Mouse (Mus musculus) stomach, embryonic 16.5 days (tissue): ENCODE measurements at regions not wholly inside any gene's neighbourhood (a gene's known extent, or its start where the extent isn't known, plus 50 kb on each side); places are given as distances from the start of the nearest gene placed in this dataset.

ENCODE experiments used
- ATAC-seq: fragments of 200-750 bp; cut with Nextera tagmentation; 2 replicates; pipeline ENCODE4 v1.8.0; 2017; ENCODE audit warnings: moderate number of reproducible peaks, moderate TSS enrichment; ENCODE audit not compliant: insufficient read depth, low FRiP score
- H3K27ac ChIP-seq: fragments of 300-500 bp; sonication (generic); 2 replicates; pipeline ENCODE4 v1.5.1; 2014; ENCODE audit warnings: low read length
- H3K27me3 ChIP-seq: fragments of 300-500 bp; sonication (generic); 2 replicates; pipeline ENCODE4 v1.6.1; 2014; ENCODE audit warnings: low read length, control low read depth, mixed read lengths; ENCODE audit not compliant: control insufficient read depth, insufficient read depth
- H3K36me3 ChIP-seq: fragments of 300-500 bp; sonication (generic); 2 replicates; pipeline ENCODE4 v1.6.1; 2014; ENCODE audit warnings: low read length; ENCODE audit not compliant: control insufficient read depth, insufficient read depth
- H3K4me1 ChIP-seq: fragments of 300-500 bp; sonication (generic); 2 replicates; pipeline ENCODE4 v1.6.1; 2014; ENCODE audit warnings: low read length, control low read depth, mixed read lengths; ENCODE audit not compliant: control insufficient read depth, insufficient read depth
- H3K4me2 ChIP-seq: fragments of 300-500 bp; sonication (generic); 2 replicates; pipeline ENCODE4 v1.6.1; 2014; ENCODE audit warnings: low read depth, low read length, mixed read lengths
- H3K4me3 ChIP-seq: fragments of 300-500 bp; sonication (generic); replicated peaks from 2 replicates; pipeline ENCODE4 v1.5.1; 2014; ENCODE audit warnings: mild to moderate bottlenecking, low read length
- H3K9ac ChIP-seq: fragments of 300-500 bp; sonication (generic); 2 replicates; pipeline ENCODE4 v1.6.1; 2014; ENCODE audit warnings: low read length
- H3K9me3 ChIP-seq: fragments of 300-500 bp; sonication (generic); replicated peaks from 2 replicates; pipeline ENCODE4 v1.6.1; 2016; ENCODE audit warnings: low read length, control low read depth; ENCODE audit not compliant: control insufficient read depth
- WGBS: fragments of 180-500 bp; shearing (Covaris S2); extraction: QIAGEN DNeasy Blood & Tissue Kit; methylation state at CpG from one replicate; pipeline ENCODE4 v1.1.7; 2014; 5-methylcytosine and 5-hydroxymethylcytosine counted together

- 43% methylated on average over 3 of the region's 3 CpGs for WGBS
- ATAC-seq: no peak
- H3K4me2 ChIP-seq: no peak overlapping the region
- H3K36me3 ChIP-seq: no peaks in the 10 kb centered on the region
- no peaks in the 10 kb centered on the region for H3K27me3 ChIP-seq
- no peak overlapping the region for H3K4me3 ChIP-seq
- no peaks in the 10 kb centered on the region for H3K9me3 ChIP-seq
- no peak overlapping the region for H3K9ac ChIP-seq
- H3K4me1 ChIP-seq: no peaks in the 10 kb centered on the region
- no peak overlapping the region for H3K27ac ChIP-seq
Observed at GRCm38 (mm10) chr16:97234321-97234720, 63.8 kb upstream of the Dscam start.

GRCm38 (mm10) chr16:97239626-97240025 is 69.1 kb upstream of the Dscam start:
- Histone ChIP-seq H3K36me3 (no peaks in the 10 kb centered on the region), H3K27me3 (no peaks in the 10 kb centered on the region), H3K4me3 (no peak overlapping the region), H3K27ac (no peak overlapping the region), H3K9ac (no peak overlapping the region), H3K9me3 (no peaks in the 10 kb centered on the region), H3K4me2 (no peak overlapping the region), H3K4me1 (no peaks in the 10 kb centered on the region)
- no peak for ATAC-seq
- WGBS: 70% methylated on average over 5 of the region's 5 CpGs

DNA sequence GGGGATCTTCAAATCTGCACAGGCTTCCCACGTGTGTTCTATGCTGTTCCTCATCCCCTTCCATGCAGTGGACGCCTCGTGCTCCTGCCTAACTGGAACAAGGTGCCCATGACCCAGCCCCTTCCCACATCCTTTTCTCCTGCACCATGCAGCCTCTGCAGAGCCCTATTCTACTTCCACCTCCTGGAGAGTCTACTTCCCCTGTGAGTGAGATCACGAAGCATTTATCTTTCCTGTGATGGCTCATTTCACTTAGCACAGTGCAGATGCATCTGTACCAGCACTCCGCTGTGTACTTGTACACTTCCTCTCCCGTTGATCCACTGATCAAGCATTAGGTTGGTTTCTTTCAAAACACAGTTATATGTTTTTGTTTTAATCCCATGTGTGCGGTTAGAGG is 69.5 kb upstream of the Dscam start:
- 70% methylated on average over 7 of the region's 7 CpGs for WGBS
- no peaks in the 10 kb centered on the region for H3K27me3 ChIP-seq
- no peaks in the 10 kb centered on the region for H3K36me3 ChIP-seq
- H3K4me2 ChIP-seq: no peak overlapping the region
- no peaks in the 10 kb centered on the region for H3K9me3 ChIP-seq
- H3K4me1 ChIP-seq: no peaks in the 10 kb centered on the region
- H3K27ac ChIP-seq: no peak overlapping the region
- H3K4me3 ChIP-seq: no peak overlapping the region
- no peak for ATAC-seq
- H3K9ac ChIP-seq: no peak overlapping the region

GRCm38 (mm10) chr16:97240859-97241360 is 70.4 kb upstream of the Dscam start:
- Histone ChIP-seq H3K4me1 (no peaks in the 10 kb centered on the region), H3K4me2 (no peak overlapping the region), H3K9me3 (no peaks in the 10 kb centered on the region), H3K27ac (no peak overlapping the region), H3K9ac (no peak overlapping the region), H3K36me3 (no peaks in the 10 kb centered on the region), H3K4me3 (no peak overlapping the region), H3K27me3 (no peaks in the 10 kb centered on the region)
- WGBS: 35% methylated on average over 8 of the region's 8 CpGs
- ATAC-seq: no peak

GRCm38 (mm10) chr16:97241639-97242038 is 71.1 kb upstream of the Dscam start:
- H3K4me3 ChIP-seq: no peak overlapping the region
- H3K27me3 ChIP-seq: no peaks in the 10 kb centered on the region
- ATAC-seq: no peak
- no peak overlapping the region for H3K9ac ChIP-seq
- no peaks in the 10 kb centered on the region for H3K9me3 ChIP-seq
- no peaks in the 10 kb centered on the region for H3K36me3 ChIP-seq
- H3K4me1 ChIP-seq: no peaks in the 10 kb centered on the region
- no peak overlapping the region for H3K27ac ChIP-seq
- no peak overlapping the region for H3K4me2 ChIP-seq

DNA sequence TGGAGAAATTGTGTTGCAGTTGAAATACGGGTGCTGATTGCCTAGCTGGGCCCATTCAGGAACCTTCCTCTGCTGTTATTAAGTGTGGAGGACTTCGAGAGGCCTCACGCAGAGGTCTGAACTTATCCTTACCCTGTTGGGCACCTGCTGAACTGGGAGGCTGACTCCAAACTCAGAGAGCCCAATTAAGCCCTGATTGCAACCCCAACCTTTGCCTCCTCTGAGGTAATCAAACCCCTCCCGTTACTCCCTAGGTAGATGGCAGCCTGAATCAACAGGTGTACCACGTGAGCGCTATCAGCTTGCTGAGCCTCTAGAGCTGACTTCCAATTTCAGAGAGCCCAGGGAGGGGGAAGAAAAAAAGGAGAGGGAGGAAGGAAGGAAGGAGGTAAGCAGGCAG is 79.9 kb upstream of the Dscam start:
- no peak overlapping the region for H3K27ac ChIP-seq
- H3K36me3 ChIP-seq: no peaks in the 10 kb centered on the region
- H3K9ac ChIP-seq: no peak overlapping the region
- no peak for ATAC-seq
- H3K4me3 ChIP-seq: no peak overlapping the region
- WGBS: 65% methylated on average over 6 of the region's 6 CpGs
- H3K9me3 ChIP-seq: no peaks in the 10 kb centered on the region
- H3K27me3 ChIP-seq: no peaks in the 10 kb centered on the region
- no peaks in the 10 kb centered on the region for H3K4me1 ChIP-seq
- H3K4me2 ChIP-seq: no peak overlapping the region

DNA sequence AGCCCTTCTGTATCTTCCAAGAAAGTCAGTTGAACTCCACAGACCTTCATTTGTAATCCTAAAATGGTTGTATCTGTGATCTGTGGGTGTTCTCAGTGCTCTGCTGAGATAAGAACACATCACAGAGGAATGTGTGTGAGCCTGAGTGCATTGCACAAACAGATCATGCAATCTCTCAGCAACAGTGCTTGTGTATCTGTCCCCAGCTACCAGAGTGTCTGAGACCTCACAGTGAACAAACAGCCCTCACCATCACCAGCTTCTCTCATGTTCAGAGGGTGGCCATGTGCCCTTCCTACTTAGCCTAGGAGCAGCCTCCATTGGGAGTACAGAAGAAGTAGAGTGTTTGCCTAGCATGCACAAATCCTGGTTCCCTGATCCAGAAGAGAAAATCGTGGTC is 82.0 kb upstream of the Dscam start:
- Histone ChIP-seq H3K4me2 (no peak overlapping the region), H3K9me3 (no peaks in the 10 kb centered on the region), H3K4me1 (no peaks in the 10 kb centered on the region), H3K9ac (no peak overlapping the region), H3K4me3 (no peak overlapping the region), H3K36me3 (no peaks in the 10 kb centered on the region), H3K27me3 (no peaks in the 10 kb centered on the region), H3K27ac (no peak overlapping the region)
- WGBS: 67% methylated on average over 1 of the region's 1 CpGs
- no peak for ATAC-seq

- no peak for ATAC-seq
Observed at GRCm38 (mm10) chr16:97252997-97253635, 82.6 kb upstream of the Dscam start.

DNA sequence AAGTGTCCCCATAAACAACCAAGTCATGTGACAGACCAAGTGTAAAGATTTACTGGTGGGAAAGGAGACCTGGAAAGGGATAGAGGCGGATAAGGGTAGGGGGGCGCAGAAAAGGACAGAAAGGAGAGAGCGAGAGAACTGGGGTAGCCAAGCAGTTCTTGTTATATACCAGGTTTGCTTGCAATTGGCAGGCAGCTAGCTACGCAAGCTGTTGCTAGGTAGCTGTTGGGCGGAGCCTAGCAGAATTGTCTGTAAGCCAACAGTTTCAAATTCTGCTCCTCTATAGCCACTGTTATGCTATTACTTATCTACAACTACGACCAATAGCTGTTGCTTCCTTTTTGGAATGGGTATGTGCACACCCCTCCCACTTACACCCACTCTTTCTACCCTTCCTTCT is 88.3 kb upstream of the Dscam start:
- Histone ChIP-seq H3K9me3 (no peaks in the 10 kb centered on the region), H3K27ac (no peak overlapping the region), H3K27me3 (no peaks in the 10 kb centered on the region), H3K4me1 (no peaks in the 10 kb centered on the region), H3K4me3 (no peak overlapping the region), H3K36me3 (no peaks in the 10 kb centered on the region), H3K4me2 (no peak overlapping the region), H3K9ac (no peak overlapping the region)
- 80% methylated on average over 6 of the region's 6 CpGs for WGBS
- no peak for ATAC-seq

More at GRCm38 (mm10) chr16:97252997-97253635, 82.6 kb upstream of the Dscam start:
- no peak overlapping the region for H3K9ac ChIP-seq
- H3K4me3 ChIP-seq: no peak overlapping the region
- no peaks in the 10 kb centered on the region for H3K36me3 ChIP-seq
- no peak overlapping the region for H3K27ac ChIP-seq
- H3K4me2 ChIP-seq: no peak overlapping the region
- H3K4me1 ChIP-seq: no peaks in the 10 kb centered on the region
- no peaks in the 10 kb centered on the region for H3K9me3 ChIP-seq
- H3K27me3 ChIP-seq: no peaks in the 10 kb centered on the region
- 51% methylated on average over 2 of the region's 2 CpGs for WGBS
